Mouse (Mus musculus): ENCODE measurements at regions not wholly inside any gene's neighbourhood (a gene's known extent, or its start where the extent isn't known, plus 50 kb on each side); places are given as distances from the start of the nearest gene placed in this dataset.

DNA sequence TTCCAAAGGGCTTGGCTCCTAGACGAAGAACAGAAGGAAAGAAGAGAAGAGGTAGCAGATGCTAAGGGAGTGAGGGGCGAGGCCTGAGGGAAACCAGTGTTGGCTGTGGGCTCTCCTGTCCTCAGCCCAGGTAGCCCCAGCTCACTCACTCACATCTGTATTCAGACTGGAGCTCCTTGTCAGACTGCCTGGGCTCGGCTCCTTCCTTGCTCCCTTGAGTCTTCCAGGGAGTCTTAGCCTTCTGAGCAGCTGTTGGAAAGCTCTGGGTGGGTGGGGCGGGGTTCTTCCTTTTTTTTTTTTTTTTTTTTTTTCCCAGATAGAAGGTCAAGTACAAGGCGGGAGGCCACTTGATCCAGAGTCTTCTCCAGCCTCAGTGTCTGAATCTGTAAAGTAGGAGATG, 134.1 kb upstream of the 1600014C23Rik start:
- TF ChIP-seq CHD2 (IDR thresholded peaks at IDR 0.05; ENCODE audit: low read length) (no peak), CTCF (IDR thresholded peaks at IDR 0.05 in 2 of 3, conservative IDR thresholded peaks at IDR 0.05 in 1 of 3; ENCODE audit: control insufficient read depth in 1 of 3, insufficient read depth in 1 of 3, low read depth in 2 of 3, low read length in 3 of 3, poor library complexity in 1 of 3, severe bottlenecking in 1 of 3) (no peak), NELFE (IDR thresholded peaks at IDR 0.05; ENCODE audit: low read depth, low read length) (no peak), CHD1 (IDR thresholded peaks at IDR 0.05; ENCODE audit: low read depth, low read length) (no peak), RAD21 (IDR thresholded peaks at IDR 0.05; ENCODE audit: low read depth, low read length) (no peak), POLR2A (IDR thresholded peaks at IDR 0.05; ENCODE audit: control insufficient read depth in 1 of 2, insufficient read depth in 1 of 2, low read depth in 1 of 2, low read length in 2 of 2, poor library complexity in 1 of 2) (no peak), UBTF (IDR thresholded peaks at IDR 0.05; ENCODE audit: borderline replicate concordance, insufficient read depth, low read depth, low read length) (no peak), MAX (IDR thresholded peaks at IDR 0.05; ENCODE audit: low read length) (no peak), POLR2AphosphoS2 (IDR thresholded peaks at IDR 0.05; ENCODE audit: low read length) (no peak), ELF1 (IDR thresholded peaks at IDR 0.05; ENCODE audit: low read depth, low read length) (no peak)
- H3K4me3 ChIP-seq (ENCODE audit: control insufficient read depth in 1 of 2, insufficient read depth in 1 of 2, low read depth in 2 of 2, low read length in 2 of 2): no peak overlapping the region
- H3K79me2 ChIP-seq (ENCODE audit: control insufficient read depth, insufficient read depth, low read length, poor library complexity): no peaks in the 10 kb centered on the region
- peaks cover 2 to 3% of the 10 kb centered on the region in 2 experiments; a peak in 2 of 4 replicates for H3K27me3 ChIP-seq (ENCODE audit: control insufficient read depth in 1 of 2, insufficient read depth in 2 of 2, low read length in 2 of 2)
- no peak overlapping the region for H3K9ac ChIP-seq (ENCODE audit: control insufficient read depth, low read depth, low read length, poor library complexity, severe bottlenecking)
- DNase-seq (ENCODE audit: low read depth, low spot score): no peak
- peaks cover 4 to 16% of the 10 kb centered on the region in 2 experiments; a peak in 3 of 4 replicates for H3K4me1 ChIP-seq (ENCODE audit: control insufficient read depth in 1 of 2, insufficient read depth in 2 of 2, low read length in 2 of 2)
- H3K27ac ChIP-seq (ENCODE audit: control insufficient read depth, low read depth, low read length): no peak overlapping the region
- peaks cover 0 to 14% of the 10 kb centered on the region in 2 experiments; a peak in 2 of 4 replicates for H3K36me3 ChIP-seq (ENCODE audit: control insufficient read depth in 1 of 2, insufficient read depth in 2 of 2, low read length in 2 of 2)
- H3K9me3 ChIP-seq (replicated peaks; ENCODE audit: insufficient read depth, low read length): no peaks in the 10 kb centered on the region

DNA sequence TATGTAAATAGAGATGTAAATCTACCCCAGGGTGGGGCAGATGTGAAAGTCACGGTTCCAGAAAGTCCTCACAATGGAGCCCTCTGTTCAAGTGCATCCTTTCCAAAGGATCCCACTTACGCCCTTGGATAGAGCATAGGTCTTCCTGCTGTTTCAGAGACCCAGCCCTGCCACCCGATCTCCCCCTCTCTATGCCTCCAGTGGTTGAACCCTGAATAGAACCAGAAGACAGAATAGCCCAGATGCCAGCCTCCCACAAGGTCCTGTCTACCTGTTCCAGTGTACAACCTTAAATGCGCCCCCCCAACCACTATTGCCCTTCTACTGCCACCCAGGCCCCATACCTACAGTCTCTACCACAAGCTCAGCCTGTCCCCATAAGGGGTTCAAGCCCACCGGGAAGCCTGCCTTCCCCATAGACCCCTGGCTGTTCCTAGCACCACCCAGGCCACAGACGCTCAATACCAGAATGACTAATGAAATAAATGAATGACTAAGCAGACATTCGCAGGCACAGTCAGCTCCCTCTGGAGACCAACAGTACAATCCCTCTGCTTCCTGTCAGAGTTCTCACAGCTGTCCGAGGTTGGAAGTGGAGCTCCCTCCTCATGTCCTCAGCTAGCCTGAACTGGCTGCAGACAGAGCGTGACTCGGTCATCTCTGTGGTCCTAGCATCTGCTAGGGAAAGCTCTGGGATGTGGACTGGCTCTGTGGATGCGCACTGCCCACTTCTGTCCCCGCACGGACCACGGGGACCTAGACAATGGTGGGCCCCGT, 133.4 kb upstream of the 1600014C23Rik start:
- Histone ChIP-seq H3K27me3 (ENCODE audit: control insufficient read depth in 1 of 2, insufficient read depth in 2 of 2, low read length in 2 of 2) (peaks cover 2 to 3% of the 10 kb centered on the region in 2 experiments; a peak in 2 of 4 replicates), H3K79me2 (ENCODE audit: control insufficient read depth, insufficient read depth, low read length, poor library complexity) (no peaks in the 10 kb centered on the region), H3K4me3 (ENCODE audit: control insufficient read depth in 1 of 2, insufficient read depth in 1 of 2, low read depth in 2 of 2, low read length in 2 of 2) (no peak overlapping the region), H3K36me3 (ENCODE audit: control insufficient read depth in 1 of 2, insufficient read depth in 2 of 2, low read length in 2 of 2) (peaks cover 0 to 10% of the 10 kb centered on the region in 2 experiments; a peak in 2 of 4 replicates), H3K27ac (ENCODE audit: control insufficient read depth, low read depth, low read length) (no peak overlapping the region), H3K9me3 (replicated peaks; ENCODE audit: insufficient read depth, low read length) (no peaks in the 10 kb centered on the region), H3K9ac (ENCODE audit: control insufficient read depth, low read depth, low read length, poor library complexity, severe bottlenecking) (no peak overlapping the region), H3K4me1 (ENCODE audit: control insufficient read depth in 1 of 2, insufficient read depth in 2 of 2, low read length in 2 of 2) (peaks cover 2 to 10% of the 10 kb centered on the region in 2 experiments; a peak in 3 of 4 replicates)
- TF ChIP-seq MAFK (IDR thresholded peaks at IDR 0.05; ENCODE audit: borderline replicate concordance, low read depth, low read length) (no peak), CHD2 (IDR thresholded peaks at IDR 0.05; ENCODE audit: low read length) (no peak), ZKSCAN1 (IDR thresholded peaks at IDR 0.05; ENCODE audit: low read depth, low read length) (no peak), TAL1 (IDR thresholded peaks at IDR 0.05; ENCODE audit: low read length) (no peak), POLR2AphosphoS5 (IDR thresholded peaks at IDR 0.05; ENCODE audit: borderline replicate concordance, low read depth, low read length) (no peak), CHD1 (IDR thresholded peaks at IDR 0.05; ENCODE audit: low read depth, low read length) (no peak), MYB (IDR thresholded peaks at IDR 0.05; ENCODE audit: low read depth, low read length) (no peak), TCF12 (IDR thresholded peaks at IDR 0.05; ENCODE audit: low read depth, low read length) (no peak)
- DNase-seq (ENCODE audit: low read depth, low spot score): no peak
